In genomic region chr2:73313117-73313501, GRCm38 (mm10) we compare ENCODE assay signal across 8 mouse cellular contexts. TPM values are rescaled to one million over a fixed set of nuclear protein-coding genes. Genes with fewer than 3 reads are reported as not detected.
DNase-seq lines count a peak whose midpoint lies in the region; ATAC-seq and TF ChIP-seq lines count a peak whose summit lies in the region.

No protein-coding gene starts in this region.

- in situ Hi-C loops in ES-E14 (cut with MboI; ENCODE audit: low sequenced_read_pairs in 2 of 2, unreplicated experiment in 2 of 2): no loop called here

- 0 out of 4 replicates have a peak, but pooled peaks cover 0 to 2% of the 10 kb centered on the region in 2 experiments for H3K4me1 ChIP-seq in ES-E14 (ENCODE audit: control insufficient read depth in 2 of 2, insufficient read depth in 2 of 2, low read length in 2 of 2, poor library complexity in 1 of 2)
- no peaks in the 10 kb centered on the region for H3K4me1 ChIP-seq in brown adipose tissue, adult 24 weeks (ENCODE audit: control insufficient read depth, insufficient read depth, insufficient read length, low read length)
- H3K4me1 ChIP-seq in forebrain, embryonic 10.5 days: peaks cover 18% of the 10 kb centered on the region
- H3K4me1 ChIP-seq in lung, postnatal 0 days (ENCODE audit: insufficient read depth, low read depth, low read length): peaks cover 3% of the 10 kb centered on the region; the same call in 1 of the 2 replicates

- H3K36me3 ChIP-seq in ES-E14 (ENCODE audit: control insufficient read depth, insufficient read depth, low read length, poor library complexity, severe bottlenecking): peaks cover 6% of the 10 kb centered on the region
- H3K36me3 ChIP-seq in forebrain, embryonic 10.5 days (replicated peaks): peaks cover 18% of the 10 kb centered on the region
- H3K36me3 ChIP-seq in lung, postnatal 0 days (ENCODE audit: insufficient read depth, low read length): peaks cover 9% of the 10 kb centered on the region; the same call in 1 of the 2 replicates

- peak overlapping the region; percentile 50; the same call in 1 of the 2 replicates for H3K27ac ChIP-seq in ES-E14 (ENCODE audit: insufficient read depth, low read depth, low read length, poor library complexity, severe bottlenecking)
- peak overlapping the region; percentile 64 for H3K27ac ChIP-seq in brown adipose tissue, adult 24 weeks (replicated peaks; ENCODE audit: low read depth, low read length)
- H3K27ac ChIP-seq in forebrain, embryonic 10.5 days: peak overlapping the region; percentile 88
- peak overlapping the region; percentile 74 for H3K27ac ChIP-seq in lung, postnatal 0 days (ENCODE audit: low read length)

- peak; percentile 47 for ATAC-seq in lung, postnatal 0 days

- peak; percentile 19 for DNase-seq in ES-E14 (ENCODE audit: low read depth, low spot score)
- peak; percentile 34 for DNase-seq in forebrain, embryonic 10.5 days (ENCODE audit: extremely low spot score, low spot score)
- peak; percentile 16 for DNase-seq in heart, postnatal 25 days (ENCODE audit: low spot score)
- DNase-seq in layer of hippocampus, adult 11-12 months (ENCODE audit: low spot score): peak; percentile 37
- peak; percentile 48 for DNase-seq in lung, postnatal 0 days (ENCODE audit: low spot score)
- peak; percentile 12 for DNase-seq in right cerebral cortex, adult 18-20 months
- DNase-seq in urinary bladder, postnatal 25 days (ENCODE audit: low spot score): peak; percentile 36

- peak overlapping the region; percentile 84 to 90 for H3K4me3 ChIP-seq in ES-E14 (ENCODE audit: insufficient read depth in 1 of 2, low read depth in 1 of 2, low read length in 2 of 2, poor library complexity in 1 of 2, severe bottlenecking in 1 of 2)
- H3K4me3 ChIP-seq in brown adipose tissue, adult 24 weeks (ENCODE audit: insufficient read depth, low read depth, low read length): peak overlapping the region; percentile 74
- H3K4me3 ChIP-seq in forebrain, embryonic 10.5 days: peak overlapping the region; percentile 79
- H3K4me3 ChIP-seq in lung, postnatal 0 days (ENCODE audit: low read depth, low read length): peak overlapping the region; percentile 75

- H3K9me3 ChIP-seq in ES-E14 (ENCODE audit: control insufficient read depth, insufficient read depth, low read depth, low read length): no peaks in the 10 kb centered on the region
- H3K9me3 ChIP-seq in forebrain, embryonic 10.5 days: no peaks in the 10 kb centered on the region
- H3K9me3 ChIP-seq in lung, postnatal 0 days (ENCODE audit: low read length): no peaks in the 10 kb centered on the region

- peak overlapping the region; percentile 91 for H3K9ac ChIP-seq in ES-E14 (ENCODE audit: insufficient read depth, low read depth, low read length, poor library complexity, severe bottlenecking)
- peak overlapping the region; percentile 45; the same call in 1 of the 2 replicates for H3K9ac ChIP-seq in lung, postnatal 0 days (replicated peaks; ENCODE audit: low read depth)

- H3K27me3 ChIP-seq in forebrain, embryonic 10.5 days (ENCODE audit: poor library complexity, severe bottlenecking): no peaks in the 10 kb centered on the region
- no peaks in the 10 kb centered on the region for H3K27me3 ChIP-seq in lung, postnatal 0 days (replicated peaks; ENCODE audit: insufficient read depth, low read length)

- TF ChIP-seq EP300 in lung, postnatal 0 days (IDR thresholded peaks at IDR 0.05): no peak

- intact Hi-C loops in heart, postnatal 25 days (cut with DNase I): loop anchor here (5.0 kb wide), 1 partner anchor 74 kb away; the partner anchor contains the start of gene Gpr155

- TF ChIP-seq CTCF in lung, postnatal 0 days (IDR thresholded peaks at IDR 0.05): no peak

- peak overlapping the region; percentile 59 for H3K4me2 ChIP-seq in lung, postnatal 0 days (replicated peaks; ENCODE audit: low read depth, low read length)

- 52% methylated on average over 14 of the region's 14 CpGs for WGBS in forebrain, embryonic 10.5 days
- WGBS in lung, postnatal 0 days: 12% methylated on average over 14 of the region's 14 CpGs

TF ChIP-seq in ES-E14, 5 proteins besides CTCF, POLR2A, EP300 and RAD21:
- TF ChIP-seq ZNF384 (IDR thresholded peaks at IDR 0.05; ENCODE audit: low read depth, low read length) (0 out of 2 replicates have a peak, but pooled peaks have one; percentile 12), MAFK (IDR thresholded peaks at IDR 0.05; ENCODE audit: insufficient read depth, low read depth, low read length) (no peak), ZC3H11A (IDR thresholded peaks at IDR 0.05; ENCODE audit: borderline replicate concordance, low read depth, low read length) (no peak), HCFC1 (IDR thresholded peaks at IDR 0.05; ENCODE audit: borderline replicate concordance, insufficient read depth, low read length) (no peak)

RNA-seq across cellular contexts. Expression of gene Cir1, which starts 0.6 kb away (rescaled TPM):
- 6.6 and 7.4 TPM in 2 replicates for total RNA-seq in ES-E14 (2012; rRNA removed)
- 9.6 and 13.2 TPM in 2 replicates for polyA plus RNA-seq in brown adipose tissue, adult 24 weeks (2012; ENCODE audit: insufficient read depth, insufficient read length, missing spikeins)
- 13.3 and 14.0 TPM in 2 replicates for polyA plus RNA-seq in forebrain, embryonic 10.5 days (2016; fragmentation: Nextera tagmentation; extraction: Ambion mirVana)
- total RNA-seq in heart, postnatal 25 days (2021): 10 to 100 TPM; 13.4 to 14.7 TPM
- 38.9 and 39.3 TPM in 2 replicates for polyA plus RNA-seq in lung, postnatal 0 days (2015; fragmentation: Nextera tagmentation; extraction: Ambion mirVana)

RNA-seq across cellular contexts. Expression of gene Scrn3, which starts 0.7 kb away (rescaled TPM):
- total RNA-seq in ES-E14 (2012; rRNA removed): 5.9 and 10.6 TPM in 2 replicates
- polyA plus RNA-seq in brown adipose tissue, adult 24 weeks (2012; ENCODE audit: insufficient read depth, insufficient read length, missing spikeins): 30.1 and 32.1 TPM in 2 replicates
- polyA plus RNA-seq in forebrain, embryonic 10.5 days (2016; fragmentation: Nextera tagmentation; extraction: Ambion mirVana): 12.8 and 13.8 TPM in 2 replicates
- total RNA-seq in heart, postnatal 25 days (2021): 10 to 100 TPM; 19.0 to 21.7 TPM
- 10.9 and 12.8 TPM in 2 replicates for polyA plus RNA-seq in lung, postnatal 0 days (2015; fragmentation: Nextera tagmentation; extraction: Ambion mirVana)

RNA-seq across cellular contexts. Expression of gene Sp9, which starts 41.4 kb away (rescaled TPM):
- total RNA-seq in ES-E14 (2012; rRNA removed): 0.74 and 0.80 TPM in 2 replicates
- polyA plus RNA-seq in brown adipose tissue, adult 24 weeks (2012; ENCODE audit: insufficient read depth, insufficient read length, missing spikeins): not detected in 2 replicates
- 0.94 and 1.1 TPM in 2 replicates for polyA plus RNA-seq in forebrain, embryonic 10.5 days (2016; fragmentation: Nextera tagmentation; extraction: Ambion mirVana)
- not detected for total RNA-seq in heart, postnatal 25 days (2021)
- not detected in 2 replicates for polyA plus RNA-seq in lung, postnatal 0 days (2015; fragmentation: Nextera tagmentation; extraction: Ambion mirVana)

Comparison
In these comparisons a context has a peak if more than half of its experiments do, and no peak if none do; other contexts are left out.
1. Peak in every context shown above with its lines: DNase-seq, ATAC-seq, H3K4me3 ChIP-seq and H3K27ac ChIP-seq.